Mouse (Mus musculus): ENCODE results near the gene Fam19a2. TPM values are rescaled to one million over a fixed set of nuclear protein-coding genes. Genes with fewer than 3 reads are reported as not detected.

Fam19a2 gene
- polyA plus RNA-seq, 1 experiment: 22.4 TPM

DNA sequence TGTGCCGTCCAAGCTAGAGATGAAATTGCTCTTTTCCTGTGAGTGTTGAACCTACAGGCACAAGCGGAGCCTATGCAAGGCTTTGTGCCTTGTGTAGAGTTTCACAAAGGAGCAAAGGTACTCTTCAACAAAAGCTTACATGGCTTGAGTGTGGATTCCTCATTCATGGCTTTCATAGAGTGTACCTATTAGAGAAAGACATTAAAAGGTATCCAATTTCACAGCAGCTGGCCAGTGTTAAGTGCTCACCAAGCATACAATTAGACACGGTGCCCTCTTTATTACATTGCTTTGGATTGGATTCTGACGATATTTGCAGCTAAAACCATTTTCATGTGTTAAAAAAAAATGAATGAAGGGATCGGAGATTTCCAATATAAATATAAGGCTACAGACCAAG is 261.6 kb downstream of the Fam19a2 start:
- no peak for DNase-seq (ENCODE audit: extremely low spot score in 1 of 2, low spot score in 1 of 2)

DNA sequence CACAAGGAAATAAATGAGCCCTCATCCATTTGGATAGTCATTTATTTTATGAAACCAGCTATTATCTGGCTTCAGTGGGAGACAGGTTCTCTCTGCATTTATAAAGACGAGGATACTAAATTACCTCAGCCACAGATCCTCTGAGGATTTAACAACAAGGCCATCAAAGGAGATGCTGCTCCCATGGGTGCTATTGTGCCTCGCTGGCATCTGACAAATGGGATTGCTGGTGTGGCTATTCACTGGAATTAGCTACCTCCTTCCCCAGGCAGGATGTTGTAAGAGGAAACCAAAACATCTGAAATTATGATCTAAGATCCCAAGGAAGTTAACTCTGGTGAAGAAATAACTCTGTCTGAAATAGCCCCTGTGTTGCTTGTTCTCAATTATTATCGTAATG is 262.3 kb downstream of the Fam19a2 start:
- DNase-seq (ENCODE audit: extremely low spot score in 1 of 2, low spot score in 1 of 2): no peak

DNA sequence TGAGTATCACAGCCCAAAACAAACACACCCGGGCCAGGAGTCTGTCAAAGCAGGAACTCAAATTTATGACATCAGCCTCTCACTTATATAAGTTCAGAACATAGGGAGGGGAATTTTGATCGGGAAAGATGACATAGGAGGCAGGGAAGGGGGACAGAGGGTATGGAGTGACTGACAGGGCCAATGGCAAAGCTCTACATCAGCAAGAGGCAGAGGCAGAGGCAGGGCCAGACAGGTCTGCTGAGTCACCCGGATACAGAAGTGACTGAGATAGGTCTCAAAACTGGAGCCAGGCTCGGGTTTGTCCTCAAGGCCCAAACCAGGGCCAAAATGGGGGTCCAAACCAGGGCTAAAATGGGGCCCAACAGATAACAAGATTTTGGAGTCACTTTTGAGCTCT is 272.3 kb downstream of the Fam19a2 start:
- DNase-seq (ENCODE audit: extremely low spot score in 1 of 2, low spot score in 1 of 2): no peak

DNA sequence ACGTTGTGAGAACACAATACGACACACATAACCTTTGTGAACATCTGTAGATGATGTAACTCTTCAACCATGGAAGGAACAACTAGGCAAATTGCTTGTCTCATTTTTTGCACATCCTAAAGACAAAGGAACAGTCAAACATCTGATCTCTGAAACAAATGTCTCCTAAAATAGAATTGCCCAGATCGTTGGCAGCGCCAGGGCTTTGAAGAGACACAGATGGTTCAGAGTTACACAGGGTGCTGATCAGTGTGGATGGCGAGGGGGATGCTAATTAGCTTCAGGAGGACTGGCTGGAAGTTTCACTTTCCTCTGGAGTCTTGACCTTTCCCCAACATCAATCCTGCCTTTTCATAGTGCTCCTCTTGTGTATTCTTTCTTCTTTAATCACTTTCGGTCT is 284.6 kb downstream of the Fam19a2 start:
- peak in 1 of 2 experiments; percentile 30 for DNase-seq (ENCODE audit: extremely low spot score in 1 of 2, low spot score in 1 of 2)

DNA sequence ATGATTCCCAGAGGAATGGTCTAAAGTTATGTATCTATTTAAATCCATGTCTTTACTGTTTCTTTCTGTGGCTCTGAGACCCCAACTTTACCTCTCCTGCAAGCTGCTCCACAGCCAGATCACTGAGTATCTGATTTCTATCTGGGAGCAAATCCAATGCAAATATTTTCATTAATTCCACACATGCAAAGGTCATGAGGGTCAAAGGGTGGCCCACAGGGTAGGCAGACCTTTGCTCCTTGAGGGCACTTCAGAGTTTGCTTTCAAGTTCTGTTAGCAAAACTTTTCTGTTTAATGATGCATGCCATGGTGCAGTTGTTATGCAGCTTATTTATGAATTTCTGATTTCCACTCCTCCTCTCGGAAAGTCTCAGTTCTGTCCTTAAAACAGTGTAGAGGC is 303.9 kb downstream of the Fam19a2 start:
- no peak for DNase-seq (ENCODE audit: extremely low spot score in 1 of 2, low spot score in 1 of 2)

DNA sequence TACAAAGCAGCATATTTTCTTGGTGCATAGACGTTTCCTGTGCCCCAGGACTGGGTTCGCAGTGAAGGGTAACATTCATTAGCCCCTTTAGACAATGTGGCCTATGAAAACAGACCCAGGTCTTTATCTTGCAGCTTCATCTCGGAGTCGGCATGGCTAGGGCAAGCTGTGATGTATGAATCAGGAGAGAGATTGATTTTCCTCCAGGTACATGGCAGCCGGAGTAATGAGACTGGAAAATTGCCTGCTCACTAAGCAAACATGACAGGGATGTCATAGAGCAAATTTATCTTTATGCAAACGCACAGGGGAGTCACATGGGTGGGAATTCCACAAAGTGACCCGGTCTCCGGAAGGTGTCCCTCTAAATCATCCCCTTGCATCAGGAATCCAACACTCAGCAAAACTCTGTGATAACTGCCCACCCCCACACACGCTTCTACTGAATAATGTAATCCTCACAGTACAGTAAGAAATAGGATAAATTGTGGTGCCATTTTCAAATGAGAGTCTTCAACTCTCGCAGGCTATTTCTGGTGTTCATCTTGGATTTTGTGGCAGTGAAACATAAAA is 306.9 kb downstream of the Fam19a2 start:
- no peak for DNase-seq (ENCODE audit: extremely low spot score in 1 of 2, low spot score in 1 of 2)

DNA sequence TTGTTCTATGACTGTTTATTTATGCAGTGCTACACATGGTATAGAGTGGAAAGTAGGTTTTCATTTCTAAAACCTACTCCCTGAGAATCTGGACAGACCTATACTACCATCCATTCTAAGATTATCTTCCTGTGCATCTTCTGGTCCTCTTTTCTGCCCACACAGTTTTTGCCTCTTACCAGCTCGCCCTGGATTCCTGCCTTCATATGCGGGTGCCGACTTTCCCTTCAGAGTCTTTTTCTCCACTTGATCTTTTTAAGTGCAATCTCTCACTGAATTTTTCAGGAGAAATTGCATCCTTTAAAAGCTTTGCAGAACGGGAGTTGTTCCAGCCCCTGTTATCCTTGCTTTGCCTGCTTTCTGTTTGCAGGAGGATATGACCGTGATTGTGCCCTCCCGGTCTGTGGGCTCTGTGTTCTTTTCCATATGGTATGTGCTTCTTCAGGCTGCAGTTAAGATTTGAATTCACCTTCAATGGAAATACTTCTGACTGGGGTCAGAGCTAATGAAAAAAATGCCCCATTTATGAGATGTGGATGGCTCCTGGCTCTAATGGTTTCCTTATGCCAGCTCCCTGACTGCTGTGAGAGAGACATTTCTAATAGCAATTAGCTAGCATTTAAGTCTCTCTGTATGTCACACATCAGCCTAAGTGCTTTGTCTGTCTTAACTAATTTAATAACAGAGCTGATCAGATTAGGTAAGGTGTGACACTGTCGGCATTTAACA is 308.7 kb downstream of the Fam19a2 start:
- peak; percentile 28 to 54 for DNase-seq (ENCODE audit: extremely low spot score in 1 of 2, low spot score in 1 of 2)

DNA sequence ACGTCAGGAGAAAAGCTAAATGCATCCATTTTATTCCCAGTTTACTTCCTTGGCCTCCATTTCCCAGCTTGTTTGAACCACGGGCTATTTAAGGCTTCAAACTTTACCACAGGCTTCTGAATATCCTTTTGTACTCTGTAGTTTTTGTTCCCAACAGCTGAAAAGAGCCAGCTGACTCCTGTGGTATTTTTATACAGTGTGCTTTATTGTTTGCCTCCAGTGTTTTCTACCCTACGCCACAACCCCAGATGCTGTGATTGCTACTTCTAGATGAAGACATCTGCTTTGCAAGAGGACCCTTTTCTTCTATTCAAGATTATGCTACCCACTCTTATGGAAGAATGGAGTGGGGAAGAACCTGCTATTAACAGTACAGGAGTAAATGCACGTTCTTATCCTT is 314.0 kb downstream of the Fam19a2 start:
- DNase-seq (ENCODE audit: extremely low spot score in 1 of 2, low spot score in 1 of 2): peak; percentile 12 to 48

DNA sequence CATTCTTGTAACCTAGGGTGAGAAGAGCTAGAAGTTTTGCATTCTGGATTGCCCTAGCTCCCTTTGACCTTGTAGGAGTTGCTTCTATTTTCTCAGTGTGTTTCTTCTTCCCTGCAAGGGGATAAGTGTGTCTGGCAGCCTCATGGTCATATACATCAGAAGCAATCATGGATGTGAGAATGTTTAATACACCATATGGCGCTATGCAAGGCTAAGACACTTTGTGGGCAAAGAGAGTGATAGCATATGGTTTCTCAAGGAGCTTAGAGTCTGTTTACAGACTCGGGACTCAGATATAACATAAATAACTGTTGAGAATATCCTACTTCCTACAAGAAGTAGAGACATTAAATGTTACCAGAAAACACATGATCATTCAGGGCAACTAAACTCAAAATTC is 315.2 kb downstream of the Fam19a2 start:
- DNase-seq (ENCODE audit: extremely low spot score in 1 of 2, low spot score in 1 of 2): peak; percentile 7 to 31

DNA sequence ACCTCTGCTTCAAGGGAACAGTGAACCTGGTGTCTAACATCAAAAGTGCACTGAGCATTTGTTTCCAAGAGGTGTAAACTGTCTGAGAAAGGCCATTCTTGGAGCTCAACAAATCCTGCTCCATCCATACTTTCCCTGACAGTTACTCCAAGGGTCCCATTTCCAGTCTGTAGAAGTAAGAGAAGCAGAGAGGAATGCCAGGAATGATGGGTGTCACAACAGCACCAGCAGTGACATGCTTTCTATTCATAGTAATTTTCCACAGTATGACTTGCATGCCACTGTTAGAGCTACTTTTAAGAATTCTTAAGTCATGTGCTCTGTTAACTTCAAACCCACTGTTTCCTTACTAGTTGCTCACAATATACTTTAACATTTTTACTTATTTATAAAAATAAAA is 331.2 kb downstream of the Fam19a2 start:
- no peak for DNase-seq (ENCODE audit: extremely low spot score in 1 of 2, low spot score in 1 of 2)

DNA sequence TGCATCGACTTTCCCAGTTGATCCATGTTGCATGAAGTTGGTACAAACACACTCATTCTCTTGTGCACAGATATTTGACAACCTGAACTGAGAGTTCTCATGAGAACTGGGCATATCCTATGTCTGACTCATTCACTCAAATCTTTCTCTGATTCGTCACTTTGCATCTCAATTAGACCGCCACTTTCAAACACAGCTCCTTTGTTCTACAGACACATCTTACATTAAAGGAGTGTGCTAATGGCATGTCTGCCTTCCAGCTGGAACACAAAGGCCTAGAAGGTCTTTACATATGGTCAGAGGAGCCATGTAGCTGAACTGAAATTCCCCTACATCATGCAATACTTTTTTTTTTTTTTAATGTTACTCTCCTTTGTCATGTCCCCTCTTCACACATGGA is 333.3 kb downstream of the Fam19a2 start:
- no peak for DNase-seq (ENCODE audit: extremely low spot score in 1 of 2, low spot score in 1 of 2)

DNA sequence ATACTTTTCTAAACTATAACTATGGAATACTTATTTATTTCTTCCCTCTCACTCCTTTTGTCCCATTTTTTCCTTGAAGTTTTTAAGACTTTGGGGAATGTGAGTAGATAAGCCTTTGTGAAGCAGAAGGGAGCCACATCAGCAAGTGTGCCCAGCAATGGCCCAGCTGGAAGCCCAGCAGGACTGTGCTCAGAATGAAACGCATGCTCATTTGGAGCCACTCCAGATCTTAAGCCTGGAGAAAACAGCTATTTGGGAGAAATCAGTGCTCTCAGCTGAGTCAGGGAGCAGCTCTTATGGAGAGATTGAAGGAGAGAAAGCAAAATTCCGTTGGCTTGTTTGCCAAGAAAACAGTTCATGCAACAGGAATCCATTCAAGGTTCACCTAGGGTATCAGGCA is 341.9 kb downstream of the Fam19a2 start:
- DNase-seq (ENCODE audit: extremely low spot score in 1 of 2, low spot score in 1 of 2): no peak

DNA sequence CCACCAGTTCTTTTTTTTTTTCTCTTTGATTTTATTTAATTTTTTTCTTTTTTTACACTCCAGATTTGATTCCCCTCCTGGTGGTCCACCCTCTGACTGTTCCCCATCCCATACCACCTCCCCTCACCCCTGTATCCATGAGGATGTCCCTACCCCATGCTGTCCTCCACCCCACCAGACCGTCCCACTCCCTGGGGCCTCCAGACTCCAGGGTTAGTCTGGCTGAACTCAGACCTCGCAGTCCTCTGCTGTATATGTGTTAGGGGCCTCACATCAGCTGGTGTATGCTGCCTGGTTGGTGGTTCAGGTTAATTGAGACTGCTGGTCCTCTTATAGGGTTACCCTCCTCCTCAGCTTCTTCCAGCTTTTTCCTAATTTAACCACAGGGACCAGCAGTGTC is 362.9 kb downstream of the Fam19a2 start:
- DNase-seq (ENCODE audit: extremely low spot score in 1 of 2, low spot score in 1 of 2): no peak

DNA sequence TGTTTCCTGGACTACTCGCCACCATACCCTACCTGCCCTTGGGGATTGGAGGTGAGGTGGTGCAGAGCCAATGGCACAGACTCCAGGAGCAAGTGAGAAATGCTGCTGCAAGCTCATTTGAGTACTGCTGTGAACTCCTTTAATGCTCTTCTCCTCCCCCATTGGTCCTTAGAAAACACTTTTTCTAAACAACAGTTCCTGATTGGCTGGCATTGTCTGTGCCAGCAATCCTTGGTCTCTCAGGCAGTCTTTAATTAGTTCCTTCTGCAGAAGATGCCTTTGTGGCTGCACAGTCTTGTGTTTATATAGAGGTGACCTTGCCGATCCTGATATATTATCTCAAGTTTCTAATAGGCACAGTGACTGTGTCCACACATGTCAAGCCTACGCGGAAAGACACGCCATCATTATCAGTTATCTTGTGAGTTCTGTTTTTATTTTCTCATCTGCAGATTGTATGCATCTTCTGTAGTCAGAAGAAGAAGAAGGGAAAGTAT is 365.5 kb downstream of the Fam19a2 start:
- DNase-seq (ENCODE audit: extremely low spot score in 1 of 2, low spot score in 1 of 2): no peak

DNA sequence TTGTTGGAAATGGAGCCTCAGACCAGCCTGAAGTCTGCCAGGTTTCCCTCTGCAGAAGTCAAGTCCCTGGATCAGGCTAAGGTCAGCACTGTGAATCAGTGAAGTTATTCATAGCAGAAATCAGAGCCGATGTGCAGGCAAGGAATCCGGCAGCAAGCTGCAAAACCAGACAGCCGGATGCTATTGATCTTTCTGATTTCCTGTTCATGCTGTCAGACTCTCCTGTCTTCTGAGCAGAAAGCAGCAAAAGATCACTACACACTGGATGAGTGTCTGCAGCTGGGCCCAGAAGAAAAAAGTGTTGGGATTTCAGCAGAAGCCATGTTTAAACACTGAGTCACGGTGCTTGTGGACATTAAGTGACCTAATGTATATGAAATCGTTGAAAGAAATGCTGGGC is 368.2 kb downstream of the Fam19a2 start:
- DNase-seq (ENCODE audit: extremely low spot score in 1 of 2, low spot score in 1 of 2): no peak

DNA sequence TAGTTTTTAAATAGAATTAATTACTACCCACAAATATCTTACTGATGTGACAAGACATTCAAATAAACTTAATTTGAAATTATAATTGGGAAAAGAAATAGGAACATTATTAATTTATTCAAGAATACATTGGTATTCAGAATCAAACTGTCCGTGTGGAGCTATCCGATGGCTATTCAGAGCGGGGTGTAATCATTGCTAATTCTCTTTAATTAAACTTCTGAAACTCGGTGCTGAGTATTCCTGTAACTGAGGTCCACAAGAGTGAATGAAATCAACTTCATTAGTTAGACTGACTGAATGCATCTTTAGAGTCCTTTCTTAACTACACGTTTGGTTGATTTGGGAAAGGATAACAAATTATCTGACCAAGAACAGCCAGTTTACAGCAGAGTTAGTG is 372.9 kb downstream of the Fam19a2 start:
- DNase-seq (ENCODE audit: extremely low spot score in 1 of 2, low spot score in 1 of 2): no peak

DNA sequence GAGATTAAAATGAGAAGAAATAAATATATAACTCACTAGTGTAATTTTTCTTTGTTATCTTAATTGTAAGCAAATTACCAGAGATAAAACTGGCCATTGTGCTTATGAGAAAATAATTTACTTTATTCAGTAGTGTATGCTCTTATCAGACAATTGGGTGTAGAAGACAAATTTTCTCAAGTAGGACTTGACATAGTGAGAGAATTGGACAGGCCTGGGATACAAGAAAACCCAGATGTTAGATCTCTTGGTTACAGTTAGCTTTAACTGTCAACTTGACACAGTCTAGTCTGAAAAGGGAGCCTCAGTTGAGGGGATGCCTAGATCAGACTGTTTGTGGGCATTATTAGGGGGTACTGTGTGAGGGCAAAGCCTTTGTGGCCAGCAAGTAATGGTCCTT is 373.7 kb downstream of the Fam19a2 start:
- DNase-seq (ENCODE audit: extremely low spot score in 1 of 2, low spot score in 1 of 2): no peak

DNA sequence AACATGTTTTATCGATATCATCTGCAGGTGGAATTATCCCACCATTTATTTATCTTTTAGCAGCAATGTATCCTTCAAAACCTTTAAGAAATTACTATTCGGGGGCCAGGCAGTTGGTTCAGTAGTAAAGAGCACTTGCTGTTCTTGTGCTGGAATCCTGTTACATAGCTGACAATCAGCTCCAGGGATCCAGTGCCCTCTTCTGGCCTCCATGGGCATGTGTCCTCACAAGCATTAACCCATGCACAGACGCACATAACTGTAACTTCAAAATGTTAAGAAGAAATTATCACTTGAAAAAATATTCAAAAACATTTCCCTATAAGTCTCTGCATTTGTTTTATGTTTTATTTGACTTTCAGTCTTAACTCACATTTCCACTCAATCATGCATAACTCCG is 381.8 kb downstream of the Fam19a2 start:
- no peak for DNase-seq (ENCODE audit: extremely low spot score in 1 of 2, low spot score in 1 of 2)

DNA sequence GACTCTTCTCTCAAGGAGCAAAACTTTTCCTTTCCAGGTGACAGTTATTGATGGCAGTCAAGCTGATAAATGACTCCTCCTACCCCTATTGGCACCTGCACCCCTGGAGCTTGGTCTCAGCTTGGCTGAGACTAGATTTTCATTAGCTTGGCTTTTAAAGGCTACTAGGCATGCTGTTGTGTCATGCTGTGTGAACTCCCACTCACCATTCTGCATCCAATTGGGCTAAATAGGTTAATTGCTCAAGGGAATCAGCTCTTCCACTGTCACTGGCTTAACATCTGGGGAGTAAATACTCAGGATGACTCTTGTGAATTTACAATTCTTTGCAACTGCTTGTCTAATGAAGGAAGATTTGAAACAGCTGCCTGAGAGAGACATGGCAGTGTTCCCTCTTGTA is 407.4 kb downstream of the Fam19a2 start:
- DNase-seq (ENCODE audit: extremely low spot score in 1 of 2, low spot score in 1 of 2): no peak

DNA sequence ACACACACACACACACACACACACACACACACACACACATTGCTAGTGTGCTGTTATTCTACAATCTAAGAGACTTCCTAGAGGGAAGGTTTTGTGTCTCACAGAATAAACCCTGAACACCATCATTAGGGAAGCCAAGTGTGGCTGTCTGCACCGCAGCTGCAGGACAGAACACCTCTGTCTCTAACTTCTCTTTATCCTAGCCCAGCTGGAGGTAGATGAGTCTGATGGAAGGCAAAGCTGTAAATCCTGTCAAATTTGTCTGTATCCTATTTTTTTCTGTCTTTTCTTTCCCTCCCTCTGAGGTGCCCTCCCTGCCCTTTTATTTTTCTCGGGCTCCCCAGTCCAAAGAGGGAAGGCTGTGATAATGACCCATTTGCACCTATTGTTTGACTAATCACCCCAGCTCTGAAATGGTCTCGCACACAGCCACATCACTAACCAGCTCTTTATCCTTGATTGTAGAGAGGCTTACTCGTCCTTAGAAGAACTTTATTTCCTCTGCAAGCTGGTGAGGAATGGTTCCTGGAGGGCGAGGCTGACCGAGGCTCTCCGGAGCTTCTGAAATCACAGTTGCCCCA is 414.6 kb downstream of the Fam19a2 start:
- DNase-seq (ENCODE audit: extremely low spot score in 1 of 2, low spot score in 1 of 2): no peak

DNA sequence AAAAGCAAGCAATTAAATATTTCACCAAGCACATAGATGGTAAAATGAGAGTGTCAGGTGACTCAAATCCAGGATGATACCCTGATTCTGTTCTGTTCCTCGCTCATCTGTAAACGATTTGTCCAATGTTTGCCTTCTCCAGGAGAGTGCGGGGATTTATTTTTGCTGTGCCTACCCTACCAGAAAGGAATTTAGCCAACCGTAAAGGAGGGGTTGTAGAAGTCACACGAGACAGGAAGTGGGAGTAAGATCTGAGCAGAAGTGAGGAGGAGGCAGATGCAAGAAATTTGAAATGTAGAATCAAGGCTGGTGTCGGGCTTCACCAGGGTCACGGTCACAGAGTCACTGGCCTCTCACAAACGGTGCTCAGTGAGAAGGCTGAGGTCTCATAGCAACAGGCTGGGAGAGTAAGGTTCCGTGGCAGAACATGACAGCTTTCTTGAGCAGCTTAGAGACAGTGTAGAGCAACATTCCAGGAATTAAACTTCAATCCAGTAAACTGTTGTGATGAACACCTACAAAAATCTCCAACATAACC is 419.0 kb downstream of the Fam19a2 start:
- DNase-seq (ENCODE audit: extremely low spot score in 1 of 2, low spot score in 1 of 2): no peak

Measured in frontal cortex, adult 2 months (tissue).